Mouse (Mus musculus) CD4-positive, CD25-positive, alpha-beta regulatory T cell, adult 2 months (primary cell): ENCODE data around the gene Ppt2.

ENCODE experiments used
- DNase-seq: peaks from one replicate; pipeline ENCODE4 v3.0.0-alpha.2; 2012; ENCODE audit warnings: low read depth, low spot score

Ppt2 gene

GRCm38 (mm10) chr17:34639461-34640255, 11.3 kb upstream of the Ppt2 start:
- no peak for DNase-seq

DNA sequence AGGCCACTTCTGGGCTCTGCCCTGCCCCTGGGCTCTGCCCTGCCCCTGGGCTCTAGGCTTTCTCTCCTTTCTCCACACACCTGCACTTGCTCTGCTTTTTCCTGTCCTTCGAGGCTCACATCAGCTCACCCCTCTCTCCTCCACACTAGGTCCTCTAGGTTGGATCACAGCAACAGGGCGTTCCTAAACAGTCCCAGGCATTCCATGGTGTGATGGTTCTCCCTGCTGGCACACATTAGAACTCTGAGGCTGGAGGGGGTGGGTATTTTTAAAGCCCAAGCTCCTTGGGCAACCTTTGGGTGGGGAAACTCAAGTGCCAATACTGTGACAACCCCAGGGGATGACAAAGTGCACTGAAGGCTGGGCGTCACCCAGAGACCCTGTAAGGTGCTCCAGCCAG, 9.1 kb upstream of the Ppt2 start:
- no peak for DNase-seq

- DNase-seq: no peak
These were observed 7.4 kb upstream of the Ppt2 start for GRCm38 (mm10) chr17:34635671-34636070.

- DNase-seq: peak; percentile 79
These were observed 4.0 kb upstream of the Ppt2 start for GRCm38 (mm10) chr17:34632261-34632691.

GRCm38 (mm10) chr17:34631647-34632046, 3.3 kb upstream of the Ppt2 start:
- no peak for DNase-seq

- peak; percentile 43 for DNase-seq
These were observed 2.5 kb upstream of the Ppt2 start for GRCm38 (mm10) chr17:34630761-34631301.

GRCm38 (mm10) chr17:34629796-34630603, 1.7 kb upstream of the Ppt2 start:
- peak; percentile 69 for DNase-seq

GRCm38 (mm10) chr17:34629221-34629751, 976 bp upstream of the Ppt2 start, which contains the start of gene Prrt1:
TSS of gene Prrt1 (plus strand) at chr17:34629533.
- DNase-seq: peak; percentile 51

GRCm38 (mm10) chr17:34628644-34628967, 296 bp upstream of the Ppt2 start:
- peak; percentile 47 for DNase-seq

- DNase-seq: peak; percentile 87
These were observed 992 bp downstream of the Ppt2 start for GRCm38 (mm10) chr17:34627093-34627942.

DNA sequence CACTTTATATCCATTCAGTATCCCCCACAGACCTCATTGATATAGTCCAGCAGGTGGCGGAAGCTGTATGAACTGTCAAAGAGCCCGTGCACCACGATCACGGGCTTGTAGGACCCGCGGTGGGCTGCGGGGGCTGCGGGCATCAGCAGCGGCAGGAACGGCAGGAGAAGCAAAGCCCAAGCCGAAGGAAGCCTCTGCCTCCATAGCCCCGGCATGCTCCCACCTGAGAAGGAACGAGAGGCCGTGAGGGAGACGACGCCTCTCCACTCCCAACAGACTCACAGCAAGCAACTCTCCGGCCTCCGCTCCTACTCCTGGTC, 1.6 kb downstream of the Ppt2 start:
- peak; percentile 64 for DNase-seq

DNA sequence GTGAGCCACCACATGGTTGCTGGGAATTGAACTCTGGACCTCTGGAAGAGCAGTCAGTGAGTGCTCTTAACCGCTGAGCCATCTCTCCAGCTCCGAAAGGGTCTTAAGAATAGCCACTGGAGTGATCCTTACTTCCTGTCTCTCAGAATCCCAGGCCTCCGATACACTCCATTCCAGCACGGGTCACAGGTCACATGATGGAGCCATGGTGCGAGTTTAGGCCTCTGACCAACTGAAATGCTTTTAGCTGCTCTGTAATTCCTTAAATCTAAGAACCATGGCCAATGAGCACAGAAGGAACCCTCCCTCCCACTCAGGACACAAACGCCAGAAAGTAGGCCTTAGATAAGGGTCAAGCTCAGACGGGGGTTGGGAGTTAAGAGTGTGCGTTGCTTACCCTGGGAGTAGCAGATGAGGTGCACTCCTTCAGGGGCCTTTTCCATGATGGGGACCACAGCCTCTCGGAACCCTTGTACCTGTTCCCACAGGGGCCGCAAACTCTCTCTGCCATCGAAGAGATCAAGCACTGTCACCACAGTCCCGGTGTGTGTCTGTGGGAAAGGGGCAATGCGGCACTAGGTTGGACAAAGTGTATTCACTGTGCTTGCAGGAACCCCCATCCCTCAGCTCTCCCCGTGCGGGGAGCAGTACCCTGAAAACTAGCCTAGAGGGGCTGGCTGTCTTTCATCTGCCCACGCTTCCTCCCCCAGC, 2.1 kb downstream of the Ppt2 start:
- no peak for DNase-seq

- no peak for DNase-seq
These were observed 3.3 kb downstream of the Ppt2 start for GRCm38 (mm10) chr17:34624981-34625380.

- no peak for DNase-seq
These were observed 5.1 kb downstream of the Ppt2 start for GRCm38 (mm10) chr17:34623161-34623560.

DNA sequence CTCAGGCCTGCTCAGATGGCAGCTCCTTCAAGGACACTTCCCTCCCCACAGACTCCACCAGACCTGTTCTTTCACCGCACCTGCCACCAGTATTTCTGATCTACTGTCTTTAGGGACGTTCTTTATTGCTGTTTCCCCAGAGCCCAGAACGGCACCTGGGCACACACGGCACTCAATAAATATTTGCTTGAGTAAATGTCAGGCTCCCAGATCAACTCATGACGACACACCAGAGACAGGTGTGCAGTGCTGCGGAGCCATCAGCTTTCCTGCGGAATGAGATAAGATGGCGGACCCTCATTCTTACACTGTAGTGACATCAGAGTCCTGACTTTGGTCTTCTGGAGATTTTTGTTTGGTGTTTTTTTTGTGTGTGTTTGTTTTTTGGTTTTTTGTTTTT, 7.3 kb downstream of the Ppt2 start:
- no peak for DNase-seq

DNA sequence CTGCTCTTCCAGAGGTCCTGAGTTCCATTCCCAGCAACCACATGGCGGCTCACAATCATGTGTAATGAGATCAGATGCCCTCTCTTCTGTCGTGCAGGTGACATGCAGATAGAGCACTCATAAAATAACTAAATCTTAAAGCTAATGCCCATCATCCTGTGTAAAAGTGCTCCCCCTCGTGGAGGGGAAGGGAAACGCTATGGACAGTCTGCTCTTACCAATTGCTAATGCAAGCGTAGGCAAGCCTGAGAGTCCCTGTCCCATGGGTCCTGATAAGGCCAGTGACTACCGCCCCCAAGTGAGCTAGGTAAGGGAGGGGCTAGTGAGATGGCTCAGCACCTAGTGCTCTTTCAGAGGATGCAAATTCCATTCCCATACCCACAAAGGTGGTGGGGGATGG, 9.3 kb downstream of the Ppt2 start:
- peak; percentile 89 for DNase-seq

DNA sequence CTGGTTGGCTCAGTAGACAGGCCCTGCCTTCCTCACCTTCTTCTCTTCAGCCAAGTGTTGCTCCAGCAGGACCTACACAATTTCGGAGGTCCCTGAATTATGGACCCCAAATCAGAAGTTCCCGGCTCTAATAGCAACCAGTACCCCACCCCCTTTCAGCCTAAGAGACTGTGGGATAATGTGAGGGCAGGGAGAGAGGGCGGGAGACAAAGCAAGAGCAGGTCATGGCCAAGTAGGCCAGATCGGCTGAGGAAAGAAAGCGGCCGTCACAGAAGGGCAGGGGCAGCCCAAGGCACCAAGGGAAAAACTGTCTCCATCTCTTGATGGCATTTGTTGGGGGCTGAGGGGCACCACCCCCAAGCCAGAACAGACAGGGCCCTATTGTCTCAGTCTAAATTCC, 12.4 kb downstream of the Ppt2 start, which contains the start of gene Egfl8:
Egfl8 (minus strand) TSS at position 101 of the 400 bp plus-strand sequence.
- DNase-seq: no peak

DNA sequence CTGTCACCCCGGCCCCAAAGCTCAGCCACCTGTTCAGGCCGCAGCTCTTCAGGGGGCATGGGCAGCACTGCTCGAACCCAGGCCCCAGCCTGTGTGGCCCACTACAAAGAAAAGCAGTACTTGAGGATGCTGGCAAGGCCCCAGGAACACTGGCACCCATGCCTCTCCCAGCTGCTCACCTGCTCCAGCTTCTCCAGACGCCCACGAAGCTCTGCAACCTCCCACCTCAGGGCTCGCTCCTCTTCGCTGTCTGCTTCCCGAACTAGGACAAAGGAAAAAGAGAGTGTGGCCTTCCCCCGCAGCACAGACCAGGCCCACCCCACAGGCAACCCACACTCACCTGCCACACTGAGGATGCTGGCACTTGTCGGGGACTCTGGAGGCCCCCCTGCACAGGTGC, 14.5 kb downstream of the Ppt2 start:
- no peak for DNase-seq

DNA sequence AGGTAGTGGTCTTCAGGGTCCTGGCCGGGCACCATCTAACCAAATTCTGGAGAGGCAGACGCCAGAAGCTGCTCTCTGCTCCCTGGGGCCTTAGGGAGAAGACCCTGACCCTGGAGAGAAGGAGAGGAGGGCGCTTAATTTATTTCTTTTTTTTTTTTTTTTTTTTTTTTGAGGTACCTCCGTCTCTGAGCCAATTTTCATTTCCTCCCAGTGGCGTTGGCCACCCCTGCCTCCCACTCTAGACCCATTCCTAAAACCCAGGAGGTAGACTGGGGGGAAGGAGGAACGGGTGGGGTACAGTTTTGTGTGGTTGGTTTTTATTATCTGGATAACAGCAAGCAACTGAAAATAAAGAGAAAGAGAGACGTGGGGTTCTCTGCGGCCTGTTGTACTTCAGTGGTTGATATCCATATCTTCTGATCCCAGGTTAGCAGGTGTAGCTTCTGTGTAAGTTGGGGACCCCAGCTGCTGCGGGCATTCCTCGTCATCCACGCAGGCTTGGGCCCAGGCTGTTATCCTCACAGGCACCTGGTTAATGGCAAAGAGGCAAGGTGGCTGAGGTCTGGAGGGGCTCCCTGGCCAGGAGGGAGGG, 15.2 kb downstream of the Ppt2 start:
- DNase-seq: no peak

DNA sequence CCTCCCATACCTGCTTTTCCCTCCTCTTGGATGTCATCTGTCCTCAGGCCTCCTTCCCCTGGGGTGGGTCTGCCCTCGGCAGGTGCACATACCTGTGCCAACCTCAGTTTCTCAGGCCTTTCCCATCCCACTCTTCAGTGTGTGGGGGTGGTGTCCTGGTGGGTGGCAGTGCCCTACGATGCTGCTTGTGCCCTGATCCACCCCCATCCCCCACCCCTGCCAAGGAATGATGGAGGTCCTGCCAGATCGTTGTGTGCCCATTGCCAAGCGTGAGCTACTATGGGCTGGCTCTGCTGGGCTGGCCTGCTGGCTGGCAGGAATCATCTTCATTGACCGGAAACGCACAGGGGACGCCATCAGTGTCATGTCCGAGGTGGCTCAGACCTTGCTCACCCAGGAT, 17.3 kb downstream of the Ppt2 start:
- DNase-seq: no peak
